Mouse (Mus musculus): ENCODE measurements around the gene Fam222a.

Fam222a gene

GRCm38 (mm10) chr5:114611968-114612608, 44.3 kb downstream of the Fam222a start:
- peak; percentile 54 for DNase-seq (ENCODE audit: low read depth)

GRCm38 (mm10) chr5:114614863-114615262, 47.0 kb downstream of the Fam222a start:
- no peak for DNase-seq (ENCODE audit: low read depth)

- DNase-seq (ENCODE audit: low read depth): peak; percentile 33
These were observed 48.7 kb downstream of the Fam222a start for GRCm38 (mm10) chr5:114616336-114617061.

- no peak for DNase-seq (ENCODE audit: low read depth)
These were observed 50.0 kb downstream of the Fam222a start for GRCm38 (mm10) chr5:114617809-114618208.

GRCm38 (mm10) chr5:114618851-114619250, 51.0 kb downstream of the Fam222a start:
- peak; percentile 87 for DNase-seq (ENCODE audit: low read depth)

- DNase-seq (ENCODE audit: low read depth): peak; percentile 72
These were observed 52.5 kb downstream of the Fam222a start for GRCm38 (mm10) chr5:114620305-114620704.

- DNase-seq (ENCODE audit: low read depth): peak; percentile 83
These were observed 57.8 kb downstream of the Fam222a start for GRCm38 (mm10) chr5:114625590-114625989.

GRCm38 (mm10) chr5:114631336-114631735, 63.5 kb downstream of the Fam222a start:
- DNase-seq (ENCODE audit: low read depth): peak; percentile 74

- no peak for DNase-seq (ENCODE audit: low read depth)
These were observed 68.3 kb downstream of the Fam222a start for GRCm38 (mm10) chr5:114636091-114636490.

- DNase-seq (ENCODE audit: low read depth): peak; percentile 92
These were observed 71.2 kb downstream of the Fam222a start for GRCm38 (mm10) chr5:114638769-114639644.

GRCm38 (mm10) chr5:114639645-114639957, 71.8 kb downstream of the Fam222a start:
- no peak for DNase-seq (ENCODE audit: low read depth)

- DNase-seq (ENCODE audit: low read depth): no peak
These were observed 73.0 kb downstream of the Fam222a start for GRCm38 (mm10) chr5:114640809-114641208.

- no peak for DNase-seq (ENCODE audit: low read depth)
These were observed 77.1 kb downstream of the Fam222a start for GRCm38 (mm10) chr5:114644918-114645317.

- no peak for DNase-seq (ENCODE audit: low read depth)
These were observed 78.1 kb downstream of the Fam222a start for GRCm38 (mm10) chr5:114645916-114646315.

GRCm38 (mm10) chr5:114647211-114647974, 79.6 kb downstream of the Fam222a start:
- DNase-seq (ENCODE audit: low read depth): peak; percentile 29

- DNase-seq (ENCODE audit: low read depth): no peak
These were observed 81.0 kb downstream of the Fam222a start for GRCm38 (mm10) chr5:114648728-114649311.

GRCm38 (mm10) chr5:114651002-114651401, 83.2 kb downstream of the Fam222a start:
- DNase-seq (ENCODE audit: low read depth): peak; percentile 30

GRCm38 (mm10) chr5:114651449-114651848, 83.6 kb downstream of the Fam222a start:
- peak; percentile 44 for DNase-seq (ENCODE audit: low read depth)

GRCm38 (mm10) chr5:114653656-114654437, 86.0 kb downstream of the Fam222a start:
- DNase-seq (ENCODE audit: low read depth): no peak

- DNase-seq (ENCODE audit: low read depth): no peak
These were observed 87.9 kb downstream of the Fam222a start for GRCm38 (mm10) chr5:114655721-114656120.

GRCm38 (mm10) chr5:114656305-114656704, 88.5 kb downstream of the Fam222a start:
- DNase-seq (ENCODE audit: low read depth): no peak

All from induced T-regulatory cell, adult 2 months (primary cell).